Mouse (Mus musculus) bone marrow macrophage, adult 2 months (primary cell): ENCODE measurements around the gene Ndufa9.

Source experiments
- CTCF ChIP-seq: IDR thresholded peaks from 2 replicates; pipeline ENCODE4 v1.5.1; 2012; ENCODE audit warnings: low read depth, mild to moderate bottlenecking, low read length, moderate library complexity
- POLR2A ChIP-seq: IDR thresholded peaks from 2 replicates; pipeline ENCODE4 v1.6.1; 2012; ENCODE audit warnings: mild to moderate bottlenecking, low read depth, low read length, borderline replicate concordance

GRCm38 (mm10) chr6:126788863-126789262, 60.1 kb downstream of the Ndufa9 start:
- no peak for TF ChIP-seq CTCF
- TF ChIP-seq POLR2A, result no peak
